Mouse (Mus musculus) frontal cortex, postnatal 25 days (tissue): ENCODE measurements around the gene Smc1a.

Source experiments
- DNase-seq, 2 experiments: peaks; one replicate each; pipeline ENCODE4 v3.0.0; 2022; ENCODE audit warnings: low spot score in 2 of 2

Gene Smc1a

DNA sequence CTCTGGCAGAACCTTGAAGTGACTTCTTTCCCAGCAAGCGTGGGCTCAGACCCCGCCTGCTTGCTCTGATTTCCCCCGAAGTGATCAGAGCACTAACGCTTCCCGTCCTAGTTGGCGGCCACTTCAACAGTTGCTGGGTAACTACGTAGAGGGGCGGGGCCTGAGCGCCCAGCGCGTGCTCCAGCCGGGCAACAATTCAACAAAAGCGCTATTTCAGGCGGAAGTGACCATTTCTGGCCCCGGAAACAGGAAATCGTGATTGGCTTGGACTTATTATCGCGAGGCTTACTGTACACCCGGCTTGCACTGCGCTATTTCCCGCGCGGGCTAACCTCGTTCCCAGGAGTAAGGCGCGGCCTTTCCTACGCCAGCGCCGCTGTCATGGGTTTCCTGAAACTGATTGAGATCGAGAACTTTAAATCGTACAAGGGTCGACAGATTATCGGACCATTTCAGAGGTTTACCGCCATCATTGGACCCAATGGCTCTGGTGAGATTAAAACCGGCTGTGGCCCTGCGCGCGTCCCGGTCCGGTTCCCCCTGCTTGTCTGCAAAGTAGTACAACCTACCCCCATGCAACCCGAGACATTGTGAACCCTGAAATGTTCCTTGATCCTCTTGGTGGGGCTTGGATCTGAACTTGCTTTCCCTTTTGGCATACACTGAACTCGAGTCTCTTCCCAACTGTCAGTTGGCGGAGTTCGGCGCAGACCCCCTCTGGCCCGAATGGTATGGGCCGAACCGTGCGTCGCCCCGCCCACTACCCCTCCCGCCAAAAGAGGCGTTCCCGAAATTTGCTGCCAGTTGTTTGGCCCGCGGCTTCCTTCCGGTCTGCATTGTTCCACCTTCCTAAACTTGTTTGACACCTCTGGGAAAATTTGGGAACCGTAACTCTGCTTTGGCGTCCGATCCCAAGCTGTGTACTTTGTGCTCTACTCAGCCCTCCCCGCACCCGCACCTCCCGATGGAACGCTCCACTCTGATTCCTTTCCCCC is at the start of gene Smc1a, which contains the start of gene Ribc1:
TSS of gene Smc1a (plus strand) at position 278 of the 995 bp plus-strand sequence.
TSS of gene Ribc1 (minus strand) at position 145 of the 995 bp plus-strand sequence.
- peak; percentile 64 to 78 for DNase-seq

DNA sequence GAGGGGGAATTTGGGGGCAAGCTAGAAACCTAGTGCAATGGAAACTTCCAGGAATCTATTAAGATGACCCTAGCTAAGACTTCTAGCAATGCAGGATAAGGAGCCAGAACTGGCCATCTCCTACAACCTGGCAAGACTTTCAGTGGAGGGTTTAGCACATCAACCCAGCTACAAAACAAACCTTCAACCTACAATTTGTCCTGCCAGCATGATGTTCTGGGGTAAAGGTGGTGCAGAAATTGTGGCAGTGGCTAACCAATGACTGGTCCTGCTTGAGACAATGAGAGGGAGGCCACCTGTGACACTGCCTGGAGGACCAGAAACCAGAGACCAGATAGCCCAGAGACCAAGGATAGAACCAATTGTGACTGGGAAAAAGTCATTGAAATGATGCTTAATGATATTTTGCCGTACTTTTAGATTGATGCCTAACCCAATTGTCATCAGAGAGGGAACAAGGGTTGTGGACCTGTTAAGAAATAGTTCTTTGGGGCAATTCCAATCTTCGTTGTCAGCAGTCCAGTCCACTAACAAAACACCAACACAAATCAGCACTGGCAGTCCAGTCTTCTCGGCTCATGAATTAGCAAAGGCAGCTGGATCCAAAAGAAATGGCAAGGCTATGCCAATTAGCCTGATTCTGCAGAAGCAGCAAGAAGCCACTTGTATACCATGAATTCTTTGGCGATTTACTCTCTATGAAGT is 17.1 kb upstream of the Smc1a start:
- no peak for DNase-seq

DNA sequence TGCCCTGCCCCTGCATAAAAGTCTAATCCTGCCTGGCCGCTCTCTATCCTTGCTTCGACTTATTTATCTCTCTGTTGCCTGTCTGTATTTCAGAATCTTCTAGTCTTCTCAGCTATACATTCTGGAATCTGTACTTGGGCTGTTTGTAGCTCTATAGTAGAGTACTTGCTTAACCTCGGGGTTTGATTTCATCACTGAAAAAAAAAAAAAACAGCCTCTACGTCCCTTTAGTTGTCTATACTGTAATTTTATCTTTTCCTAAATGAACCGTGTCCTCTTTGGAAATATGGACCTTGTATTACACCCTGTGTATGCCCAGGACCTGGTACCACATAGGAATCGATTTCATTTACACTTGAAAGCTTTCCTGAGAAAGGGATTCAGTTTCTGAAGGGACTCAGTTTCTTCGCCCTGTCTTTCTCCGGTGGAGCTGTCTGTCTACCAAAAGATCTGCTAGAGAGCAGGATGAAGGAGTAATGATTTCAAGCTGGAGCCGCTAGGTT is 15.0 kb upstream of the Smc1a start:
- no peak for DNase-seq

DNA sequence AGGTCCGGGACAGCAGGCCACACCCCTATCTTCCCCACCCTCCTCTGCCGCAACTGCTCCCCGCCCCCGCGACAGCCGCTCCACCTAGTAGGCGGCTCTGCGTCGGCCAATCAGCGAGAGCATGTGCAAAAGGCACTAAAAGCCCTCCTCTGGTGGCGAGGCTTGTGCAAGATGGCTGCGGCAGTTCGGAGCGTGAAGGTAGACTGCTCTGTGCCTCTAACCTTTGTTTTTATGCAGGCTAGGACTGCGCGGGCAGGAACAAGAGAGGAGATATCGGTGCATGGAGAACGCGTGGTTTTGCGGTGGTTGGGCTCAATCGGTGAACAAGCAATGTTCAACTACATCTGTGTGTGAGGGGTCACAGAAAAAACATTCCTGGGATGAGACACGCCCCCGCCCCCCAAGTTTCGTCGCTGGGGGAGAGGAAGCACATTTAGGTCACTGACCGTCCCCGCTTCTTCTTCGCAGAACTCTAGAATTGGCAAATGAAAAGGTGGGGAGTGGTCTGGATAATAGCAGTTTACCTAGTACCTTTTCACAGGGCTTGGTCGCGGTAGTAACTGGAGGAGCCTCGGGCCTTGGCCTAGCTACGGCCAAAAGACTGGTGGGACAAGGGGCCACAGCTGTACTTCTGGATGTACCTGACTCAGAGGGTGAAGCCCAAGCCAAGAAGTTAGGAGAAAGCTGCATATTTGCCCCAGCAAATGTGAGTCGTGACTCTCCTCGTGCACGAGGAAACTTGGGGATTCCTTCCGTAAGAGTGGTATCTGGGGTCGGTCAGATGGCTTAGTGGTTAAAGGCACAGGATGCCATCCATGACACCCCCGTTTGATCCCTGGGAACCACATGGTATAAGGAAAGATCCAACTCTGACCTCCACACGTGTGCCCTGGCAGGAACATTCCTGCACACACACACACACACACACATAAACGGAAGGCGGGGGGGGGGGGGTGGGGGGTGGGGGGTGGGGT is 14.2 kb upstream of the Smc1a start, which contains the start of gene Hsd17b10:
TSS of gene Hsd17b10 (plus strand) at position 109 of the 974 bp plus-strand sequence.
- DNase-seq: peak; percentile 42 to 57

DNA sequence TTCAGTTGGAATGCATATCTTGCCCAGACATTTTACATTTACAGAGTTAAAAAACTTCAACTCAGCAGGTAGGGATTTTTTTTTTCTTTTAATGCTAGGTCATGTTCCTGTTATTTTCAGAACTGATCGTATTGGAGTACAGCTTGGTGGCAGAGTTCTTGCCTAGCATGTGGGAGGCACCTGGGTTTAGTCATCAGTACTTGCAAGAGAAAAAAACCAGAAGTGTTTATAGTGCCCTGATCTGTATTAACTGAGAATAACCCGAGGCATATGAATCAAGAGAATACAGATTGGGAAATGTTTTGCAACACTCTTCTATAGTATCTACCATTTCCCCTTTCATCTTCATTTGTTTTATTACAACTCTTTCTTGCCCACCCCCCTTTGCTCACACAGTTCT is 13.4 kb upstream of the Smc1a start:
- DNase-seq: no peak

DNA sequence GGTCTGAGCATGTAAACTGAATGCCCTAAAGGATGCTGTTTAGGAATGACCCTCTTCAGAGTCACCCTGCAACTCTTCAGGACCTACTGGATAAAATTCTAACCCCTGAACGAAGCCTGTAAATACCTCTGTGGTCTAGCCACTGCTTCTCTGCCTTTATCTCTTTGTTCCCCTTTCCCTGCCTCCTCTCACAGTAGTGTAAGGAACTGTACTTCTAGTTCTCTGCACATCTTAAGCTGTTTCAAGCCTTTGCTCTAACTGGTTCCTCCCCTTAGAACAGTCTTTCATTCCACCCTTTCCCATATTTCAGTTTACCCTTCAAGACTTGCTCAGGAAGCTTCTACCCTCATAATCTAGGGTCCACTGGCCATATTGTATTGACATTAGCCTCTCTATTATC is 8.4 kb upstream of the Smc1a start:
- DNase-seq: no peak

DNA sequence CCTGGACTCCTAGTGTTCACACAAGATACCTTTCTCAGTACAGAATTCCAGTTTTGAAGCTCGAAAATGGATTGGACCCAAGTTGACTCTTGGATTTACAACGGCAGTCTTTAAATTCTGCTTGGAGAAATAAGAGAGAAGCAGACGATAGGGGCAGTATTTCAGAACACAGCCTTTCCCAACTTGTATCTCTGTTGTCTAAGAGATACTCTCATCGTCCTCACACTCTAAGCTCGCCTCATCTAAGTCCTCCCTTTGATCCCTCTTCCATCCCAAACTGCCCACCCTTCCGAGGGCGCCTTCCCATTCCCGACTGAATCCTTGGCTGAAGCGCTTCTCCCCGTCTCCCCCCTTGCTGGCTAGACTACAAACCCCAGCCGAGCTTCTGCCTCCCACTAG is 477 bp upstream of the Smc1a start:
- no peak for DNase-seq

DNA sequence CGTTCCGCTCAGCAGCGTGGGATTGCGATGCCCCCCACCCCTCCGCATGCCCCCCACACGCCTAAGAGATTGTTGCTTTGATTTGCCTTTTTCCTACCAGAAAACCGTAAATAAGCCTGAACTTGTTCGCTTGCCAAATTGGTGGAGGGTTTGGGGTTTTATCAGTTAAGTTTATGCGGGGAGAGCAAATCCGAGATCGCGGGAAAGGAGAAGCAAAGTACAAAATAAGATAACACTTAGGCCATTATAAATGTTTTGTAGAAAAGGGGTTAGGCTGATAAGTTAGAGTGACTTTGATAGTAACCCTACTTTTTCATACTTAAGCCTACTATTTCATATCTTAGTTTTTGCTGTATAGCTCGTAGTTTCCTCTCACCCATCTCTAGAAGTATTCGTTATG is 958 bp downstream of the Smc1a start:
- no peak for DNase-seq

DNA sequence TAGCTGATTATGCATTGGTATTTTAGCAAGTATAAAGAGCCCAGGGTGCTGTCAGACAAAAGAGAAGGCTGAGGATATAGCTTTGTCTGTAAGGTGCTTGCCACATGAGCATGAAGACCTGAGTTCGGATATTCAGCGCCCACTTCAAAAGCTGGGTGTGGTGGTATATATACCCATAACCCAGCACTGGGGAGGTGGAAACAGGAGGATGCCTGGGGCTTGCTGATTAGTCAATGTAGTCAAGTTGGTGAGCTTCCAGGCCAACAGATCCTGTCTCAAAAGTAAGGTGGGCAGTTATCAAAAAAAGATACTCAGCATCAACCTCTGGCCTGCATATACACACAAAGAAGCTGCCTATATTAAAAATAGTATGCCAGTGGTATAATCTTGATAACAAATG is 3.1 kb downstream of the Smc1a start:
- no peak for DNase-seq

DNA sequence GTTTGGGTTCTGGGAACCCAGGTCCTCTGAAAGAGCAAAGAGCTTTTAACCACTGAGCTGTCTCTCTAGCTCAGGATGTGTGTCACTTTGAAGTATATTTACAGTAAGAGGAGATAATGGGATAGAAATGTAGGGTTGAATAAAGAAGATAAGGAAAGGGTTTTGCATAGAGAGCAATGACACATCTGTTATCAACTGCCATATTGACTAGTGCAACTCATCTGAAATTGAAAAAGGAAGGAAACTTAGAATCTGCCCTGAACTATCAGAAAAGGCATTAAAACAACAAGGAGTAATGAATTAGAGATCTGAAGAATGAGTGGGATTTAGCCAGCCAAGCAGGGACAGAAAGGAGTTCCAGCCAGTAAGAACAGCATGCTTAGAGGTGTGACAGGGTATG is 23.6 kb downstream of the Smc1a start:
- DNase-seq: no peak

DNA sequence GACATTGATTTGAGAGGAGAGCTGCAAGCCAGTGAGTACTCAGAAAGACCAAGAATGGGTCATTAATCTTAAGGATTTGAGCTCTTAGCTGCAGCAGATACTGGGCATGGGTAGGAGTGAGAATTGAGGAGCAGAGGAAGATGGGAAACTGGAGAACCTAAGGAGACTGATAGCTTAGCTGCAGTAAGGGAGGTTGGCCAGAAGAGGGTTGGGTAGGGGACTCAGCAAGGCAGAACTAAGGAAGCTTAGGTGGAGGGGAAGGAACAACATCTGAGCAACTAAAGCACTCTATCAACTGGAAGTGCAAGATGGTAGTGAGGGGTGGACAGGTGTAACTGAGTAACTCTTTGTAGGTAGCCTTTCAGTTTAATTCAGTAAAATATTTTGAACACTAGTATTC is 31.0 kb downstream of the Smc1a start:
- DNase-seq: no peak

DNA sequence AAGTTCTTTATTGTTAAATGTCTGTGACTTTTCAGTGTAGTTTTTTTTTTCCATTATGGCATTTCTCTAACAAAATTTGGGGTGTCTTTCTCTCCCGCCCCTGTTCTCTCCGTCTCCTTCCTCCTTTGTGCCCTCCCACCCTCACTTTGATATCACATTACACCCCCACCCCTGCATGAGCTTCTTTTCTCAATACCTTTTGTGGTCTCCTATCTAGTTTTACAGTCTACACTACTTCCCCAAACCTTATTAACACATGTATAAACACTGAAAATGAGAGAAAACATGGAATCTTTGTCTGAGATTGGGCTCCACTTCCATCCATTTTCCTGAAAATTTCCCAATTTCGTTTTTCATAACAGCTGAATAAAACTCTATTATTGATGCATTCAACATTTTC is 36.3 kb downstream of the Smc1a start:
- DNase-seq: no peak

DNA sequence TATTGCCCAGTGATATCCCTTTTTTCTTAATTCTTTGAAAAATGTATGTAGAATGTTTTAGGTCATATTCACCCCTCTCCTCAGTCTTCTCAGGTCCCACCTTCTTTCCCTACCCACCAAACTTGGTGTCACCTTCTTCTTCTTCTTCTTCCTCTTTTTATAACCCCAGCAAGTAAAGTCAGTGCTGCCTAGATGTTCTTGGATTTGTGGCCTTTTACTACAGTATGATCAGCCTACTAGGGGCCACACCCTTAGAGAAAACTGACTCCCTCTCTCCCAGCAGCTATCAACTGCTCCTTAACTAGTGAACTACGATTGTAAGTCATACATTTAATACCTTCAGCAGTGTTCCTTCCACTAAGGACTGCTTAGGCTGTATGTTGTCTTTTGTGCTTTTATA is 37.9 kb downstream of the Smc1a start:
- DNase-seq: no peak

DNA sequence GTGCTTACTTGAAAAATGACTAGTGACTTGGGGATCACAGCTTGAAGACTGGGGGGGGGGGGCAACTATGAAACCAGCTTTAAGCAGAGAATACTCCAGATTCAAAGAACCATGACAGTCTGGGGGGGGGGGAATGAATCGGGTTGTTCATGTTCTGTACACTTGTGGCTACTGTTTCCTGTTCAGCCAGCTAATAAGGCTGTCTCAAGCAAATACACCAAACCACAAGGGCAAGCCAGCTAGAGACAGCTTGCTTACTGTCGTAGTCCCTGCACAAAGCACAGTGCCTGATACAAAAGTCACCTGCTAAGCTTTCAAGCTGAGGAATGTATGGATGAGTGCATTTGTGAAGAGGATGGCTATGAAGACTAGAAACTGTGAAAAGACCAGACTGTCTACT is 49.4 kb downstream of the Smc1a start:
- no peak for DNase-seq

DNA sequence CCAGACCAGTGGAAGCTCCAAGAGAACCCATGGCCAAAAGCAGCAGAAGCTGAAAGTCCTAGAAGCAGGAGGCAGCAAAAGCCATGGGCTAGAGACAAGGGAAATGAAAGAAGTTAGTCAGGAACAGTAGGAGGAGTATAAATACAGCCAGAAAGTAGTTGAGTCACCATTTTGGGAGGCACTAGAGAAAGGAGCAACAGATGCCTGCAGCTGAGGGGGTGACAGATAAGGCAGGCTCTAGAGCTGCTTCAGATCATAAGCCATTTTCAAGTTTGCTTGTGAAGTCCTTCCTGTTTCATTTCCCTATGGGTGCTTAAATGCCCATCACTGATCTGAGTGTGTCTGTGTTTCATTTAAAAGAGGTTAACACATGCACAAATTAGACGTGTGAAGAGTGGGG is 51.6 kb downstream of the Smc1a start:
- no peak for DNase-seq

DNA sequence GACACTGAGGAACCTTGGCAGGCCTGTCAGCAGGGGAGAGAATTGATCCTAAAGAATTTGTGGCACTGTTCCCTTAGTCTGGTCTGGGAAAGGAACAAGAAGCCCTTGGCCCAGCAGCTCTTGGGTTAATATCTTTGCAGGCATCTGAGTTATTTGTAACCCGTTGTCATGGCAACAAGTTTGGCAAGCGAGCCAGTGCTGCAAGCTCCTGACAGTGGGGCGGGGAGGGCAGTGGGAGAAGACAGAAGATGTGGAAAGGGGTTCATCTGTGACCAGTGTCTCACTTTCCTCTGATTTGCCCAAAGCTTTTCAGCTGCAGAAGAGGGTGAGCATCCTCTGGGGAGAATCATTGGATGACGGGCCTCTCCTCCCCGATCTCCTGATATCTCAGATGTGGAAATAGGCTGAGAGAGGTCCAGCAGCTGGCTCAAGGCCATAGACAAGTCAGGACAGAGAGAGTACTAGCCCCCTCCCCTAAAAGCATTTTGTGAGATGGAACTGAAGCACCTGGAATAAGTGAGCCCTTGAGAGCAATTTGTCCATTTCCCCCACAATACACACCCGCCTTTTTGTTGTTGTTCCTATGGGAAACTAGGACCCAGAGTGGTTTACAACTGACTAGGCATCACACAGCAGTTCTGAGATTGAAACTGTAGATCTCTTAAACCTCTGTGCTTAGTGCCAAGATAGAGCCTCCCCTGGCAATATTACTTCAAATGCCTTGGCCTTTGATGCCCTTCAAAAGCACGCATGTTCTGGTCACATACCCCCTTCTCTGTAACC is 73.8 kb downstream of the Smc1a start:
- DNase-seq: peak; percentile 10 to 50

DNA sequence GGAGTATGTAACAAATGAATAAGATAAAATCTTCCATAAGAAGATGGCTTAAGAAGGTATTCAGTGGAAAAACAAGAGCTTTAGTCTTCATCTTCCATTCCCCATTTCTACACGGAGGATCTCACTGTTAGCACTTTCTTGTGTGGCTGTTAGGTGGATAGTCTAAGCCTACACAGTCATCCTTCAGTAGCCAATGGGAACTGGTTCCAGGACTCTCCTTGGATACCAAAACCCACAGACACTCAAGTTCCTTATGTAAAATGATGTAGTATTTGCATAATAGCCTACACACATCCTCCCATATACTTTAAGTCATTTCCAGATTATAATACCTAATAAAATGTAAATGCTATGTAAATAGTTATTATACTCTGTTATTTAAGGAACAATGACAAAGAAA is 81.3 kb downstream of the Smc1a start:
- DNase-seq: no peak
